Mouse (Mus musculus): ENCODE results near the gene Ermap.

Ermap gene

DNA sequence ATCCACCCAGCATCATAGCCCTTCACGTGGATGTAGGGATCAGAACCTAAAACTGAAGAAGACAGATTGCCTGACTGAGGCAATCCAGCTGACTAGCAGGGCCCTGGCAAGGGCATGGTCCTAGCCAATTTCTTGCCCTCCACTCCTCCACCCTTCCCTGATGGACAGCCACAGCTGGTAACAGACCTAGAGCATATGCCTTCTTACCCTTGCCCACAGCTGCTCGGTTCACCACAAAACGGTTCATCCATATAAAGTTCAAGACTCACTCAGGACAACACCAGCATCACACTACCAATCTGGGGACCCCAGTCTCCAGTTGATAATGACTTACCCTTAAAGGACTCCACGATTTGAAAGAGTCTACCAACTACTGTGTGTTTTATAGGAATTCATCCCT, 4.0 kb downstream of the Ermap start:
- no peak for DNase-seq (ENCODE audit: low spot score)

DNA sequence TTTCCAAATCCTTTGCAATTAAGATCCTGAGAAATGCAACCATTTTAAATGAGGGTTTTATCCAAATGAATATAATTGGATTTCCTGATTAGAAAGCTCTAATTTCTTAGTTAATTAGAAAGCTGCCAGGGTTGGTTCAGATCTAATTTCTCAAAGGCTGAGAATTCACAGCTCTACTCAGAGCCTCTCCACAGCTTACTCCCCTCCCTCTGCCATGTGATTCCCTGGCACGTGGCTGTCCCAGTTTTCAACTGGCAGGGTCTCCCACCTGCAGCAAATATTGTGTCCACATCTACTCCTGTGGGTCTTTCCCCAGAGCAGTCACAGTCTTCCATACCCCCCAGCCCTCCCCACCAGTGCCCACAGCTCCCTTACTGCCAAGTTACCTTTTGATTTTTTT, 6.3 kb downstream of the Ermap start:
- no peak for DNase-seq (ENCODE audit: low spot score)

DNA sequence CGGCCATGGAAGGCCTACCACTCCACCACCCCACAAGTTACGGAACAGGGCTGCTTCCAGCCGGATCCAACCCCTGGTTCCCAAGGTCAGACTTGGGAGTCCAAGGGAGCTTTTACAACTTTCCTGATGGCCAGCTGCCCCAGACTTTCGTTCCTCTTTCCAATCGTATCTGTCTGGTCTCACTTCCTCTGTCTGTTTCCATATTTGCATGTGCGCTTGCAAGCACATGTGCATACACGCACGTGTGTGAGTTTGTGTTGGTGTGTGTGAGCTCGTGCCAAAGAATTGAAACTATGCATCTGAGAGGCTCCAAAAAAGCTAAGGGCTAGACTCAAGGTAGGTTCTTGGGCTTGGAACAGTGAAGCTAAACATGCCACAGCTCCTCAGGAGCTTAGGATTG, 8.4 kb downstream of the Ermap start:
- DNase-seq (ENCODE audit: low spot score), result no peak

DNA sequence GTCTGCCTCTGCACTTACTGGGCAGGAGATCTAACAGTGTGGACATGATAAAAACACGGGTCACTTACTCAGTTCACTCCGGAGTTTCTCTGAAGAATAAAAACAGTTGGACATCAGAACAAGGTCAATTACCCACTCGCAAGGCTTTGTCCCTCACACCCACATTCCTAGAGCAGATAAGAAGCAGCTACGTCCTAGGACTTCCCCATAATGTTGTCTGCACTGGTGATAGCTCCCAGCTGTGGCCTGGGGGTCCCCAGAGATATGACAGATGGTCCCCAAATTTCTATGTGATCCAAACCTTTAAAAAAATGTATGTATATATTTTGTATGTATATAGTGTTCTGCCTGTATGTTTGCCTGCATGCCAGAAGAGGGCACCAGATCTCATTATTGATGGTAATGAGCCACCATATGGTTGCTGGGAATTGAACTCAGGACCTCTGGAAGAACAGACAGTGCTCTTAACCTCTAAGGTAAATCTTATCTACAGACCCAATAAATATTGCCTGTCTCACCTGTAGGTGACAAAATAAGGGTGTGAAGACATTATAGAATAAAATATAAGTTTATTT, 9.6 kb downstream of the Ermap start:
- DNase-seq (ENCODE audit: low spot score), result no peak

- DNase-seq (ENCODE audit: low spot score), result no peak
Observed at GRCm38 (mm10) chr4:119178331-119178730, 11.5 kb downstream of the Ermap start.

DNA sequence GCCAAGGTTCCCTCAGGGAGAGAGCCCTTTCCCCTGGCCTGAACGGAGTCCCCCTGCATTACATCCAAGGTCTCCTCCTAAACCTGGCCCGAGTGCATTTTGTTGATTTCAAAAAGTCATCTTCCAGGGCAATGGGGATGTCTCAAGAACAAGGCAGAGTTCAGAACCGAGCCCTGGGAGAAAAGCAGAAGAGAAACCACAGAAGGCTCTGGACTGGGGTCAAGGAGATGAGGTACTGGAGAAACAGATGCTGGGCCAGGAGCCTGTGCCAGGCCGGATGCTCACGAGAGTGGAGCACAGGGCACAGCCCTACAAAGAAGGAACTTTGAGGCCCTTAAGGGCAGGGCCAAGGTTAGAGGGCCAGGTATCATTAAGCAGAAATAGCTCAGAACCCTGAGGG, 12.1 kb downstream of the Ermap start:
- no peak for DNase-seq (ENCODE audit: low spot score)

DNA sequence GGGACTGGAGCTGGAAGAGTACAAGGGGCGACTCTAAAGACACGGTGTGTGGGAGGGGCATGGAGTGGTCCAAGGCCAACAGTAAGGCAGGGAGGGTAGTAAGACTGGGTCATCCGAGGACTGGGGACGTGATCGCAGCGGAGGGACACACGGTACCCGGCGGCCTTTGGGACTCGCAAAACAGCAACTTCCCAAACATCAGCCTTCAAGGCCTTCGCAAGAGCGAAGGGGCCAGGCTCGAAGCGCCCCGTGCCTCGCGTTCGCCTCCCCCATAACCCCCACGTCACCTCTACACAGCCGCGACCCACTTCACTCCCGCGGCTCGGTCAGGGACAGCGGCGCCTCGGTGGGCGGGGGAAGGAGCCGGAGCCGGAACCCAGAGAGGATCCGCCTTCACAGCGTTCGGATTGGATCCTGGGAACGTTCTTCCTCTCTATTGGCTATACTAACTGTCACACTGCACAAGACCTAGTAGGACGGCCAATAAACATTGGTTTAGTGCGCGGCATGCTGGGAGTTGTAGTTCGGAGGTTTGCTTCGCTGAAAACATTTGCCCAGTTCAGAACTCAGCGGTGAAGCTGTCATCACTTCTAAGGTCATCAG, 15.9 kb downstream of the Ermap start, which contains the start of gene Zfp691:
Zfp691 (minus strand) TSS at position 345 of the 603 bp plus-strand sequence.
- DNase-seq (ENCODE audit: low spot score), result peak; percentile 94

DNA sequence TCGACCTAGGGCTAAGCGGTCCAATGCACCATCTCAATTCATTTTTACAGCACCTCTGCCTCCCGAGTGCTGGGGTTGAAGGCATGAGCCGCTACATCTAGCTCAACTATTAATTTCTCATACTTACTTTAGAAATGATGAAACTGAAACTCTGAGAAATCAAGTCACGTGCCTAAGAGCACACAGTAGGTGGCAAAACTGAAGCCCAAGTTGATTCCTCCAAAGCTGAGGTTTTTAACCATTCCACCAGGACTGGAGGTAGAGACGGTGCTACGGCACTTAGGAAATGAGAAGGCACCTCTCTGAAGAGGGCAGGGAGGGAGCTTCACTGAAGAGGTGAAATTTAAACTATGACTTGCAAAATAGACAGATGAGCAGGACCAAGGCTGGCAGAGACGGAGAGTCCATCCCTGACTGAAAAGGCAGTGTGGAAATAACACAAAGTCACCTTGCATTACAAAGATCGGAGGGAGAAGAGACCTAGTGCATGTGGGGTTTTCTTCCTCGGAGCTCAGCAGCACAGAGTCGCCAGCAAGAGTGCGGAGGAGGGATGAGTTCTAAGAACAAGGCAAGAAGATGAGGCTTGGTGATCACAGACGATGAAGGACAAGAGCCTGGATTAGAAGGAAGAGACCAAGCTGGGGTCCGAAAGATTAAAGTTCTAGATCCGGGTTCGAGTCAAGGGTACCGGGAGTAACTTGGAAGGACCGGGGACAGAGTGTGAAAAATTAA, 16.7 kb downstream of the Ermap start:
- DNase-seq (ENCODE audit: low spot score), result no peak

DNA sequence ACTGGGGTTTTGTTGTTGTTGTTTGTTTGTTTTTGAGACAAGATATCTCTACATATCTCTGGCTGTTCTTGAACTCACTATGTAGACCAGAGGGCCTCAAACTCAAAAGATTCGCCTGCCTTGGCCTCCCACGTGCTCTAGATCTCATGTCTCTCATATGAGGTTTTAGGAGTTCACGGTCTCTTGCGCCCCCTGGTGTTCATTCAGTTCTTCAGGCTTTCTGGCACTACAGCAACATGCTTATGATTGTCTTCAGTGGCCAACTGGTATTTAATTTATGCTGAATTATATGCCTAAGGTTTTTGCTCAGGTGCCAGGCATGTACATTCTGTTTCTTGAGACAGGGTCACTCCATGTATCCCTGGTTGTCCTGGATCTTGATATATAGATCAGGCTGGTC, 22.1 kb downstream of the Ermap start:
- peak; percentile 65 for DNase-seq (ENCODE audit: low spot score)

DNA sequence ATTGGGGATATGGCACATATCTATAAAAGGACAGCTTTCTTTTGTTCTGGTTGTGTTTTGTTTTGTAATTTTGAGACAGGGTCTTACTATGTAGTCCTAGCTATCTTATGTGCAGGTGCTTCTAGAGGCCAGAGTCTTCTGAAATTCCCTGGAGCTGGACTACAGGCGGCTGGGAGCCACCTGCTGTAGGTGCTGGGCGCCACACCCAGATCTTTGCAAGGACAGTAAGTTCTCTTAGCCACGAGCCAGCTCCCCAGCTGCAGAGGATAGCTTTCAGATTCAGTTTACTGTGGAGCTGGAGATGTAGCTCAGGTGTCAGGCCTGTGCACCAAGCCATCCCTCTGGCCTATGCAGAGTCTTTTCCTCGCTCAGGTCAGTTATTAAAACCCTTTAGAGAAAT, 22.7 kb downstream of the Ermap start:
- no peak for DNase-seq (ENCODE audit: low spot score)

GRCm38 (mm10) chr4:119165916-119166315, 23.9 kb downstream of the Ermap start:
- no peak for DNase-seq (ENCODE audit: low spot score)

DNA sequence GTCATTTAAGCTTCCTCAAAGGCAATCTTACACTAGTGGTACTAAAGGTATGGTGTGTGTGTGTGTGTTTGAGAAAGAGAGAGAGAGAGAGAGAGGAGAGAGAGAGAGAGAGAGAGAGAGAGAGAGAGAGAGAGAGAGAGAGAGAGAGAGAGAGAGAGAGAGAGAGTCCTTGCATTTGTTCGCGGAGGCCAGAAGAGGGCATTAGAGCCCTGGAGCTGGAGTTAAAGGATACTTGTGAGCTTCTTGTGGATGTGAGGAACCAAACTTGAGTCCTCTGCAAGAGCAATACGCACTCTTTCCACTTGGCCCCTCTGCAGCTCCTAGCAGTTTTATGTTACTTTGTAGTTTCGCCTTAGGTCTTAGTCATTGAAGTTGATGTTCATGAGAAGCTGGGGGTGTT, 26.8 kb downstream of the Ermap start:
- no peak for DNase-seq (ENCODE audit: low spot score)

- no peak for DNase-seq (ENCODE audit: low spot score)
Observed at GRCm38 (mm10) chr4:119161358-119161757, 28.5 kb downstream of the Ermap start.

DNA sequence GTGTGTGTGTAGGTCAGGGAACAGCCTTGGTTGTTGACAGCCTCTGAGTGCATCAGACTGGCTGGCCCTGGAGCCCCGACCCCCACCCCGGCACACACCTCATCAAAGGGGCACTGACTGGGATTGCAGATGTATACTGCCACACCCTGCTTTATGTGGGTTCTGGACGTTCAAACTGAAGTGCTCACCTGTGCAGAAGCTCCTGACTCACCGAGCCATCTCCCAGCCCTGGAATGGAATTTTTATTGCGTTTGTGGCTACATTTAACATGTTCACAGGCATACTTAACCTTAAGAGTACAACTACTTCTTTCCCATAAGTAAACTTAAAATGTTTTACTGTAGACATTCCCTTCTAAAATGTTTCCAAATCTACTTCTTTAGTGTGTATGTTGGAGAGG, 31.9 kb downstream of the Ermap start:
- DNase-seq (ENCODE audit: low spot score), result no peak

DNA sequence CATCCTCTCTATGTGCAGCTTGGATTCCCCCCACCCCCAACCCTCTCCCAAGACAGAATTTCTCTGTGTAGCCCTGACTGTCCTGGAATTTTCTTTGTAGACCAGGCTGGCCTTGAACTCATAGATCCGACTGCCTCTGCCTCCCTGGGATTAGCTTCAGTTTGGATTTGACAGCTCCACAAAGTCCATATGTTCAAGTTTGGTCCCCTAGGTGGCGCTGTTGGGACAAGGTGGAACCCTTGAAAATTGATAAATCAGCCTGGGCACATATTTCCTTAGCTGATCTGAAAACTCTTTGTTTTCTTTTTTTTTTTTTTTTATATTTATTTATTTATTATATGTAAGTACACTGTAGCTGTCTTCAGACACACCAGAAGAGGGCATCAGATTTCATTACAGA, 32.6 kb downstream of the Ermap start:
- no peak for DNase-seq (ENCODE audit: low spot score)

- no peak for DNase-seq (ENCODE audit: low spot score)
Observed at GRCm38 (mm10) chr4:119148741-119149140, 41.1 kb downstream of the Ermap start.

DNA sequence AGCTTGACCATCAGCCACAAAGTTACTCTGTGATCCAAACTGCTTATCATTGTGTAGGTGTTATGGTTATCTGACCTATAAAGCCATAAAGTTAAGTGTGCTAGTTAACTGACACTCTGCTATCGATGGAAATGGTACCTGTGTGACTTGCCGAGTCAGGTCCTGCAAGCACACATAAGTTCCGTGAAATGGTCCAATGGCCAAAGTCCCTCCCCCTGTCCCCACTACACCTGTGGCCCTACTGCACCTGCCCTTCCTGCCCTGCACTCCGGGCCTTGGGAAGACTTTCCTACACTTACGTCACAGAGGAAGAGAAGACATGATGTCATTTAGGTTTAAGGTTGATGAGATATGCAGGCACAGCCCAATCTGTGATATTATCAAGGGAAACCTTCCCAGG, 42.5 kb downstream of the Ermap start:
- no peak for DNase-seq (ENCODE audit: low spot score)

DNA sequence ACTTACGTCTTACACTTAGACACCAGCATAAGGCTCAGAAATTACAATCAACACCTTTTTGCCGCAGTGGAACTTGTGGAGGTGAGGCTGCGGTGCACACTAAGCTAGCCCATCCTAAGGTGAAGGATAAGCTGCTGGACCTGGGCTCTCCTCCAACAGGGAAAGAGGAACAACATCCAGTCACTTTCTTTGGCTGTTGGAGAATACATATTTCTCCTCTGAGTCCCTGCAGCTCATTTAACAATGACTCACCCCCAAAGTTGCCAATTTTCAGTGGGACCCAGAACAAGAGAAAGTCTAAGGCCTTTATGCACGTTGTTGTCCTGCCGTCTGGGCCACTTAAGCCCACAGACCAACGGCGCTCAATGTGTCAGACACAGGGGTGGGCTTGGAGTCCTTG, 43.0 kb downstream of the Ermap start:
- no peak for DNase-seq (ENCODE audit: low spot score)

DNA sequence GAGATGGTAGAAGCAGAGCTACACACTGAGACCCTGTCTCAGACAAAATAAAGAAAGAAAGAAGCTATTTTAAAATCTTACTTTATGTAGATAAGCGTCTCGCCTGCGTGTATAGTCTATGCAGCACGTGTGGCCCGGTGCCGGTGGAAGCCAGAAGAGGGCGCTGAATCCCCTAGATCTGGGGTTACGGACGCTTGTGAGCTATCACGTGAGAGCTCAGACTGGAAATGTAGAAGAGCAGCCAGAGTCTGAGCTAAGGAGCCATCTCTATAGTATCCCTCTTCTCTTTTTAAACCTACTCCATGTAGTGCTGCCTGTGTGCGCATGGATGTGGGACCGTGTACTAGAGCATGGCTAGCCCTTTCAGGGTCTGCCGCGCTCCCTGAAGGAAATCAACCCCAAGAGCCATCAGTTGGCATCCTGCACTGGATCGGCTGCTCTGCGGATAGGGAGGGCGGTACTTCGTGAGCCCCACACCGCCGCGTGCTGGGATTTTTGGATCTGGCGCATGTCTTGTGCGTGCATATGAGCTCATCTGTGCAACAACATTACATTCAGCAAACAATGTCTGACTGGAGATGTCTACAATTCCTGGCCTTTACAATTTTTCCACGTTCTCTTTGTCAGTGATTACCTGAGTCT, 47.5 kb downstream of the Ermap start:
- DNase-seq (ENCODE audit: low spot score), result no peak

- DNase-seq (ENCODE audit: low spot score), result no peak
Observed at GRCm38 (mm10) chr4:119141191-119141590, 48.6 kb downstream of the Ermap start.

GRCm38 (mm10) chr4:119140126-119140525, 49.7 kb downstream of the Ermap start:
- no peak for DNase-seq (ENCODE audit: low spot score)

DNA sequence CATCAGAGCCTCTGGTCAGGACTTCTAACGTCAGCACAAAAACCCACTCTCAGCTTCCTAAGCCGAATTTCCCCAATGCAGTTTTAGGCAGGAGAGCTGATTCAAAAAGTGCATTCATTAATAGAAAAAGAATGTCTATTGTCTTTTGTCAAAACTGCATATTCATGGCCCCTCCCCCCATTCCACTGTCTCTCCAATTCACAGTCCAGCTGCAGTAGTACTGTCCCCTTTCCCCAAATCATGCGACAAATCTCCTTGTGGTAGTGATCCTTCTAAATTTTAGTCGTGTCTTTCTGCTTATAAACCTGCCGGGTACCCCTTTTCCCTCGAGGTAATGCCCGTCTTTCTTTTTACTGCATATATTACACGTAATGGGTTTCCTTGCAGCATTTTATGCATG, 51.0 kb downstream of the Ermap start:
- no peak for DNase-seq (ENCODE audit: low spot score)

DNA sequence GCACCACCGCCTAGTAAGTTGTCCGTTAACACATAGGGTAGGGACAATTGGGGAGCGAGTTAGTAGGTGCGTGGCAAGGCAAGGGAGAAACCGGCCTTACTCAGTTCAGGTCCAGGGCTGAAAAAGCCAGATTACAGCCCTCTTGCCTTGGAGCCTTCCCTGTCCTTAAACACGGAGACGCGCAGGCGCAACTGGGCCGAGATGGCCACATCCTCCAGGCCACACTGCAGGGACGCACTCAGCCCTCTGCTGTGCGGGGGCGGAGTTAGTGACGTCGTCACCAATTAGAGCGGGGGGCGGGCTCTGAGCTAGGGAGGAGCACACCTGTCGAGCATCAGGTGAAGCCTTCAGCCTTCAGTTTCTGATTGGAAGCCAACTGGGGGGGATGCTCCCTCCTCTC, 51.6 kb downstream of the Ermap start:
- peak; percentile 88 for DNase-seq (ENCODE audit: low spot score)

All from yolk sac, embryonic 10.5 days (tissue).